Mouse (Mus musculus) forebrain, embryonic 11.5 days (tissue): ENCODE measurements around the gene H2afy2. TPM values are rescaled to one million over a fixed set of nuclear protein-coding genes. Genes with fewer than 3 reads are reported as not detected.

Experiments
- ATAC-seq: fragments of 200-750 bp; cut with Nextera tagmentation; replicated peaks from 2 replicates; pipeline ENCODE4 v1.8.0; 2017; ENCODE audit warnings: moderate TSS enrichment; ENCODE audit not compliant: low FRiP score
- DNase-seq: peaks from one replicate; pipeline ENCODE4 v3.0.0-alpha.2; 2017; ENCODE audit warnings: low spot score
- H3K27ac ChIP-seq: fragments of 300-500 bp; sonication (generic); 2 replicates; pipeline ENCODE4 v1.5.1; 2014; ENCODE audit warnings: low read depth, low read length
- H3K27me3 ChIP-seq: fragments of 300-500 bp; sonication (generic); 2 replicates; pipeline ENCODE4 v1.6.1; 2014; ENCODE audit warnings: mild to moderate bottlenecking, low read length, mixed read lengths; ENCODE audit not compliant: control insufficient read depth, insufficient read depth
- H3K36me3 ChIP-seq: fragments of 300-500 bp; sonication (generic); 2 replicates; pipeline ENCODE4 v1.6.1; 2014; ENCODE audit warnings: mild to moderate bottlenecking, low read length, moderate library complexity, mixed read lengths; ENCODE audit not compliant: control insufficient read depth, insufficient read depth
- H3K4me1 ChIP-seq: fragments of 300-500 bp; sonication (generic); replicated peaks from 2 replicates; pipeline ENCODE4 v1.6.1; 2014; ENCODE audit warnings: low read length, mixed read lengths; ENCODE audit not compliant: control insufficient read depth, insufficient read depth
- H3K4me2 ChIP-seq: fragments of 300-500 bp; sonication (generic); 2 replicates; pipeline ENCODE4 v1.6.1; 2014; ENCODE audit warnings: low read depth, mild to moderate bottlenecking, low read length, moderate library complexity, mixed read lengths; ENCODE audit not compliant: severe bottlenecking
- H3K4me3 ChIP-seq: fragments of 300-500 bp; sonication (generic); 2 replicates; pipeline ENCODE4 v1.5.1; 2014; ENCODE audit warnings: low read depth, low read length
- H3K9ac ChIP-seq: fragments of 300-500 bp; sonication (generic); 2 replicates; pipeline ENCODE4 v1.6.1; 2014; ENCODE audit warnings: low read length
- H3K9me3 ChIP-seq: fragments of 300-500 bp; sonication (generic); 2 replicates; pipeline ENCODE4 v1.6.1; 2016; ENCODE audit warnings: low read length, mixed read lengths; ENCODE audit not compliant: control insufficient read depth
- WGBS: fragments of 180-500 bp; shearing (Covaris S2); extraction: QIAGEN DNeasy Blood & Tissue Kit; methylation state at CpG from one replicate; pipeline ENCODE4 v1.1.7; 2014; 5-methylcytosine and 5-hydroxymethylcytosine counted together
- polyA plus RNA-seq: library from polyadenylated mRNA; unstranded; fragments of >200 nt; fragmentation: Nextera tagmentation; extraction: Ambion mirVana; gene quantifications from 2 replicates; pipeline ENCODE4 v1.2.1, GENCODE M21; 2014

Gene H2afy2
- polyA plus RNA-seq, 1 experiment from 2014 or later = 266 TPM

- ATAC-seq (no peak), DNase-seq (no peak)
- 98% methylated on average over 4 of the region's 4 CpGs for WGBS
- Histone ChIP-seq H3K4me1 (no peaks in the 10 kb centered on the region), H3K36me3 (no peaks in the 10 kb centered on the region), H3K4me2 (no peak overlapping the region), H3K27ac (no peak overlapping the region), H3K9me3 (no peaks in the 10 kb centered on the region), H3K4me3 (no peak overlapping the region), H3K9ac (no peak overlapping the region), H3K27me3 (peaks cover 4% of the 10 kb centered on the region)
These were observed 69.8 kb downstream of the H2afy2 start for GRCm38 (mm10) chr10:61714146-61714545.

GRCm38 (mm10) chr10:61713601-61714000 lies 70.3 kb downstream of the H2afy2 start:
- ATAC-seq (no peak), DNase-seq (no peak)
- 73% methylated on average over 3 of the region's 3 CpGs for WGBS
- no peak overlapping the region for H3K4me3 ChIP-seq
- no peak overlapping the region for H3K9ac ChIP-seq
- H3K4me1 ChIP-seq = no peaks in the 10 kb centered on the region
- H3K36me3 ChIP-seq = no peaks in the 10 kb centered on the region
- no peaks in the 10 kb centered on the region for H3K9me3 ChIP-seq
- peaks cover 4% of the 10 kb centered on the region for H3K27me3 ChIP-seq
- no peak overlapping the region for H3K4me2 ChIP-seq
- H3K27ac ChIP-seq = no peak overlapping the region

GRCm38 (mm10) chr10:61706412-61707375 lies 77.3 kb downstream of the H2afy2 start:
- DNase-seq (no peak), ATAC-seq (no peak)
- H3K4me1 ChIP-seq = no peaks in the 10 kb centered on the region
- no peak overlapping the region for H3K4me2 ChIP-seq
- H3K9ac ChIP-seq = no peak overlapping the region
- no peaks in the 10 kb centered on the region for H3K27me3 ChIP-seq
- WGBS = 85% methylated on average over 6 of the region's 6 CpGs
- H3K4me3 ChIP-seq = no peak overlapping the region
- no peaks in the 10 kb centered on the region for H3K9me3 ChIP-seq
- no peak overlapping the region for H3K27ac ChIP-seq
- H3K36me3 ChIP-seq = no peaks in the 10 kb centered on the region

GRCm38 (mm10) chr10:61704663-61705062 lies 79.3 kb downstream of the H2afy2 start:
- Histone ChIP-seq H3K36me3 (no peaks in the 10 kb centered on the region), H3K4me2 (no peak overlapping the region), H3K27ac (no peak overlapping the region), H3K9me3 (no peaks in the 10 kb centered on the region), H3K4me1 (no peaks in the 10 kb centered on the region), H3K4me3 (no peak overlapping the region), H3K27me3 (no peaks in the 10 kb centered on the region), H3K9ac (no peak overlapping the region)
- no peak for DNase-seq
- WGBS = 87% methylated on average over 4 of the region's 4 CpGs
- ATAC-seq = no peak

- Histone ChIP-seq H3K9me3 (no peaks in the 10 kb centered on the region), H3K4me1 (peaks cover 9% of the 10 kb centered on the region), H3K36me3 (no peaks in the 10 kb centered on the region; the same call in 1 of the 2 replicates), H3K4me3 (peak overlapping the region; percentile 88; the same call in 1 of the 2 replicates), H3K9ac (peak overlapping the region; percentile 75; the same call in 1 of the 2 replicates), H3K4me2 (peak overlapping the region; percentile 100; the same call in 1 of the 2 replicates), H3K27me3 (no peaks in the 10 kb centered on the region), H3K27ac (no peak overlapping the region)
- DNase-seq = no peak
- WGBS = 92% methylated on average over 2 of the region's 2 CpGs
- ATAC-seq = no peak
These were observed 86.9 kb downstream of the H2afy2 start for GRCm38 (mm10) chr10:61697028-61697427.

GRCm38 (mm10) chr10:61696560-61696823 lies 87.5 kb downstream of the H2afy2 start:
- peaks cover 3% of the 10 kb centered on the region; the same call in 1 of the 2 replicates for H3K36me3 ChIP-seq
- H3K27ac ChIP-seq = no peak overlapping the region
- peak overlapping the region; percentile 100 for H3K4me2 ChIP-seq
- H3K9me3 ChIP-seq = no peaks in the 10 kb centered on the region
- WGBS = 9% methylated on average over 19 of the region's 19 CpGs
- no peak for ATAC-seq
- peak overlapping the region; percentile 75 for H3K9ac ChIP-seq
- peaks cover 9% of the 10 kb centered on the region for H3K4me1 ChIP-seq
- peak overlapping the region; percentile 88 for H3K4me3 ChIP-seq
- H3K27me3 ChIP-seq = no peaks in the 10 kb centered on the region
- DNase-seq = no peak

GRCm38 (mm10) chr10:61695703-61696559 lies 88.0 kb downstream of the H2afy2 start:
- H3K9ac ChIP-seq = peak overlapping the region; percentile 75
- H3K4me3 ChIP-seq = peak overlapping the region; percentile 88
- H3K9me3 ChIP-seq = no peaks in the 10 kb centered on the region
- H3K4me2 ChIP-seq = peak overlapping the region; percentile 100
- H3K36me3 ChIP-seq = peaks cover 8% of the 10 kb centered on the region; the same call in 1 of the 2 replicates
- DNase-seq (no peak), ATAC-seq (peak; percentile 3; the same call in 1 of the 2 replicates)
- under 1% methylated on average over 103 of the region's 111 CpGs for WGBS
- H3K4me1 ChIP-seq = peaks cover 9% of the 10 kb centered on the region
- no peaks in the 10 kb centered on the region for H3K27me3 ChIP-seq
- no peak overlapping the region for H3K27ac ChIP-seq

GRCm38 (mm10) chr10:61694870-61695670 lies 88.9 kb downstream of the H2afy2 start, which contains the start of gene Tysnd1:
Gene Tysnd1 (plus strand): TSS chr10:61695514.
- ATAC-seq (peak; percentile 99), DNase-seq (peak; percentile 97)
- H3K36me3 ChIP-seq = peaks cover 11% of the 10 kb centered on the region; the same call in 1 of the 2 replicates
- under 1% methylated on average over 42 of the region's 42 CpGs for WGBS
- peaks cover 9% of the 10 kb centered on the region for H3K4me1 ChIP-seq
- H3K27ac ChIP-seq = no peak within 1 kb of the TSS
- peak within 1 kb of the TSS; percentile 75 for H3K9ac ChIP-seq
- H3K4me3 ChIP-seq = peak within 1 kb of the TSS; percentile 88
- H3K4me2 ChIP-seq = peak within 1 kb of the TSS; percentile 100
- no peaks in the 10 kb centered on the region for H3K9me3 ChIP-seq
- no peaks in the 10 kb centered on the region for H3K27me3 ChIP-seq
